Mouse (Mus musculus): ENCODE measurements around the gene C1rl. TPM values are rescaled to one million over a fixed set of nuclear protein-coding genes. Genes with fewer than 3 reads are reported as not detected.
"Not testable (repeated sequence)": the region's sequence is repeated elsewhere in the genome, so short reads cannot be mapped to it uniquely, and the experiment has no call there.

The C1rl gene
- total RNA-seq, 2 experiments from 2014 or later = 0.25 to 0.34 TPM

DNA sequence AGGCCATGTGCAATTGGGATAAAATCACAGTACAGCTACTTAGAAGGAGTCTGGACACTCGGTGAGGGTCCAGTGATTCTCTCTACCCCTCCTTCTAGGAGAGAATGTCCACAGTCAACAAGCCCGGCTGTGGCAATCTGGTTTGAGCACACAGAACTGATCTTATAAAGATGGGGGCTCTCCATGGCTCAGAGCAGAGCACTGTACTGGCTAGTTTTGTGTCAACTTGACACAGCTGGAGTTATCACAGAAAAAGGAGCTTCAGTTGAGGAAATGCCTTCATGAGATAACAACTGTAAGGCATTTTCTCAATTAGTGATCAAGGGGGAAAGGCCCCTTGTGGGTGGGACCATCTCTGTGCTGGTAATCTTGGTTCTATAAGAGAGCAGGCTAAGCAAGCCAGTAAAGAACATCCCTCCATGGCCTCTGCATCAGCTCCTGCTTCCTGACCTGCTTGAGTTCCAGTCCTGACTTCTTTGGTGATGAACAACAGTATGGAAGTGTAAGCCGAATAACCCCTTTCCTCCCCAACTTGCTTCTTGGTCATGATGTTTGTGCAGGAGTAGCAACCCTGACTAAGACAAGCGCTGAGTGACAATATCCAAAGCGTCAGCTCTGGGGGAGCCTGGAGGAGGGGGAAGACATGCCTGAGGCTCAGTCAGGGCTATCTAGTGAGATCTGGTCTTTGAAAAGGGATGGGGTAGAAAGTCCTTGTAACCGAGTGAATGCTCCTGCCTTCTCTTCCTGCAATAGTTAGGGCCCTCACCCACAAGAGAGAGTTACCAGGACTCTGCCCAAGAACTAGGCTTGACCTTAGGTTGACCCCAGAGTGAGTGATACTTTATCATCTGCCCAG, 20.9 kb upstream of the C1rl start:
- intact Hi-C loops (cut with DNase I); DNase-seq (ENCODE audit: low spot score in 2 of 2): not testable (repeated sequence)

DNA sequence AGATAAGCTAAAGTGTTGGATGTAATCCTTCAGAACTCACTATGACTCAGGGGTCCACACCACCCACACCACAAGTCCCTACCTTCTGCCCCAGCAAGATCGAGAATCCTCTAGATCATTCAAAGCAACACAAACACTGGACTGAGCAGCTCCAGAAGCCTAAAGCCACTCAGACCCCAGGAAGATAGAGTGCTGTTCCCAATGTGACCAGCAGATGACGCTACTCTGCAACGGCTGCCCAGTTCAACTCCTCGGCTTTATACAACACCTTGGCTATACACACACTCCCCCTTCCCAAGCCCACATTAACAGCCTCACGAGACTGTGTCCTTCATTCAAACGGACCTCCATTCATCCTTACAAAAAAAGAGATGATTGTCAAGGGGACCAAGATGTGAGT, 20.1 kb upstream of the C1rl start:
- intact Hi-C loops (cut with DNase I) = no loop called here
- no peak for DNase-seq (ENCODE audit: low spot score in 2 of 2)

DNA sequence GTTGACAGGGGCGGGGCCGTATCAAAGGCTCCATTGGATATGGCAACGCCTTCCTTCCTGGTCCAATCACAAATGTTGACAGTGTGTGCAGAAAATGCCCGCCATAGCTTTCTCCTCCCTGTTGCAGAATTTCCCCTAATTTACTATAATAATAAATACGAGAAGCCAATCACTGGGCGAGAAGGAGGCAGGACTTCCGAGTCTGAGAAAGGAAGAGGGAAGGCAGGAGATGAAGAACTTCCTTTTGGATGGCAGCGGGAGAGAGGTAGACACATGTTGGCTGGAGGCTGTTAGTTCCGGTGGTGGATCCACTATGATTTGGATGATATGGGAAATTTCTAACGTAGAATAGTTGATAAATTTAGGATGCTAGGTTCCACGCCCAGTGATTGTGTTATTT, 18.3 kb upstream of the C1rl start:
- intact Hi-C loops (cut with DNase I) = no loop called here
- no peak for DNase-seq (ENCODE audit: low spot score in 2 of 2)

DNA sequence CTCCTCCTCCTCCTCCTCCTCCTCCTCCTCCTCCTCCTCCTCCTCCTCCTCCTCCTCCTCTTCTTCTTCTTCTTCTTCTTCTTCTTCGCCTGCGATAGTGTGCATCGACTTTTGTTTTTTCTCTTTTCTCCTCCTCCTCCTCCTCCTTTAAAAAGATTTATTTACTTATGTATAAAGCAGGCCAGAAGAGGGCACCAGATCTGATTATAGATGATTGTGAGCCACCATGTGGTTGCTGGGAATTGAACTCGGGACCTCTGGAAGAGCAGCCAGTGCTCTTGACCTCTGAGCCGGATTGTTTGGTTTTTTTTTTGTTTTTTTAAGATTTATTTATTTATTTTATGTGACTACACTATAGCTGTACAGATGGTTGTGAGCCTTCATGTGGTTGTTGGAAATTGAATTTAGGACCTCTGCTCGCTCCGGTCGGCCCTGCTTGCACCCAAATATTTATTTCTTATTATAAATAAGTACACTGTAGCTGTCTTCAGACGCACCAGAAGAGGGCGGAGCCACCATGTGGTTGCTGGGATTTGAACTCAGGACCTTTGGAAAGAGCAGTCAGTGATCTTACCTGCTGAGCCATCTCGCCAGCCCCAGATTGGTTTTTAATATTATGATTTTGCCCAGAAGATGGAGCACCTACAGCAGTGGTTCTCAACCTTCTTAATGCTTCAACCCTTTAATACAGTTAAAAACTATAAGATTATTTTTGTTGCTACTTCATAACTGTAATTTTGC, 17.4 kb upstream of the C1rl start:
- DNase-seq (ENCODE audit: low spot score in 2 of 2); intact Hi-C loops (cut with DNase I): not testable (repeated sequence)

DNA sequence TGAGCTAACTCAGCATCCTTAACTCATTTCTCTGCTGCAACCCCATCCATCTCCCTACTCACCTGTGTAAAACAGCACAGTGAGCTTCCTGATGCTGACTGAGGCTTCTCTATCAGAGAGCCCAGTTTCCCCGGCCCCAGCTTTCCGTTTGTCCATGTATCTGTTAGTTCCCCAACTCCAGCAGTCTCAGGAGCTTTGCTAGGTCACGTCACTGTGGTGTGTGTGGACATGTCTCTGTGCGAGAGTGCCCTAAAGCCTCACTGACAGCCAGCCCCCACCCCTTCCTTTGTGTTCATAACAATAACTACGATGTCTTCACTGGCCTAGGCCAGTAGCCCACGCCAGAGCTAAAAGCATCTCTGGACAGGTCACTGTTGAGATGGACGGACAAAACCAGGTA, 16.7 kb upstream of the C1rl start:
- intact Hi-C loops (cut with DNase I) = no loop called here
- DNase-seq (ENCODE audit: low spot score in 2 of 2) = no peak

DNA sequence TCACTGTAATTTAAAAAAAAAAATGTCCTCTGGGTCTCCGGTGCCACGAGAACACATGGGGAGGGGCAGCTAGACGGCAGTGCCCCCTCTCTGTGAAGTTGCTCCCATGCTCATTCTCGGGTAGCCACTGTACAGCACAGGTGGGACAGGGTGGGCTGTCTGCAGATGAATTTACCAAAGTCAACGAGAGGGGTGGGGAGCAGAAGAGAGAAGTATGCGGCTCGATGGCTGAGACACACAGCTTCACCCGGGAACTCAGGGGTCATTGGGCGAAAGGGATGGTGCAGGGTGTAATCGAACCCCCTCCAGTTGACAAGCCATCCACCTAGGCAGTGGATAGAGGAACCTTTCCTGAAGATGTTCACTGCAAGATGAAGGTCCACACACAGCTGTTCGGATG, 16.1 kb upstream of the C1rl start:
- intact Hi-C loops (cut with DNase I) = no loop called here
- DNase-seq (ENCODE audit: low spot score in 2 of 2) = no peak

DNA sequence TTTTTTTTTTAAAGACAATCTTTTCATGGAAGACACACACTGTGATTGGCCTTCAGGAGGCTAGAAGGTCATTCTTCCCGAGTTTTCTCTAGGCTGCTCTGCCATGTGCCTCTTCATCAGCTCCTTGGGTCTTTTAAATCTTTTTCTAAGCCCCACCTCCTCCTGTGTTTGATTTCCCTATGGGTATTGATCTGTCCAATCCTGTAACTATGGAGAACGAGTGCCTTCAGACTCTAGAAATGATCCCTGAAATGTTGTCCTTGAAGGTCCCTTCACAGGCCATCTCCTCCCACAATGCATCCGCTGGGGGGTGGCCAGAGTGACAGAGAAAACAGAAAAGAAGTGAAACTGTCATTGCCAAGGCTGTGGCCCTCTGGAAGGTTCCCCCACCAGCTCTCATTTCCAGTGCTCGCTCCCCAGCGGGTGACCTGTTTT, 15.7 kb upstream of the C1rl start:
- intact Hi-C loops (cut with DNase I) = no loop called here

DNA sequence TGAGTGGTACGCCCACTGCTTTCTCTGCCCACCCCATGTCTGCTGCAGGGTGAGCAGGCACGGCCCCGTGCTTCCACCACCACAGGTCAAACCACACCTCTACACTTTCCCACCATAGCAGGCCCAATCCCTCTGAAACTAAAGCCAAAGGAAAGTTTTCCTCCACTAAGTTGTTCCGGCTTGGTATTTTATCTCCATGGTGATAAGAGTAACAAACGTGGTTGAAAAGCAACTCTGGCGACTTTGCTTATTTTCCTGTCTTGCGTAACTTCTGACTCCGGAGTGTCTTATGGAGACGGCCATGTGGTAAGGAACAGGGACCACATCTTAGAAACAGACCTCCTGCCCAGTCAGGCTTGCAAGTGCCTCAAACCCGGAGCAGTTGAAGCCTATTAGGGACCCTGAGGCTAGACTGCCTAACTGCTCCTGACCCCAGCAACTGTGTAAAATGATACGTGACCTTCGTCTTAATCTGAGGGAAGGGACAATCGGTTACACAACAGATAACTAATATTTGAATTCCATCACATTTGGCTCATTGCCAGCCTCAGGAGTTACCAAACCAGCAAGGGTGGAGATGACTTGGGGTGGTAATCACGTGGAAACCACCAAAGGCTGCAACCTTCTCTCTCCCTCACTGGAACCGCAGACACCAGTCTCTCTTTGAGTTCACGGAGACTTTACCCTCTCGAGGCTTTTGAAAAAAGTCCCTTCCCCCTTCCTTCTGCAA, 14.8 kb upstream of the C1rl start:
- no peak for DNase-seq (ENCODE audit: low spot score in 2 of 2)
- intact Hi-C loops (cut with DNase I) = no loop called here

More for the DNA sequence above, 15.7 kb upstream of the C1rl start:
- no peak for DNase-seq (ENCODE audit: low spot score in 2 of 2)

DNA sequence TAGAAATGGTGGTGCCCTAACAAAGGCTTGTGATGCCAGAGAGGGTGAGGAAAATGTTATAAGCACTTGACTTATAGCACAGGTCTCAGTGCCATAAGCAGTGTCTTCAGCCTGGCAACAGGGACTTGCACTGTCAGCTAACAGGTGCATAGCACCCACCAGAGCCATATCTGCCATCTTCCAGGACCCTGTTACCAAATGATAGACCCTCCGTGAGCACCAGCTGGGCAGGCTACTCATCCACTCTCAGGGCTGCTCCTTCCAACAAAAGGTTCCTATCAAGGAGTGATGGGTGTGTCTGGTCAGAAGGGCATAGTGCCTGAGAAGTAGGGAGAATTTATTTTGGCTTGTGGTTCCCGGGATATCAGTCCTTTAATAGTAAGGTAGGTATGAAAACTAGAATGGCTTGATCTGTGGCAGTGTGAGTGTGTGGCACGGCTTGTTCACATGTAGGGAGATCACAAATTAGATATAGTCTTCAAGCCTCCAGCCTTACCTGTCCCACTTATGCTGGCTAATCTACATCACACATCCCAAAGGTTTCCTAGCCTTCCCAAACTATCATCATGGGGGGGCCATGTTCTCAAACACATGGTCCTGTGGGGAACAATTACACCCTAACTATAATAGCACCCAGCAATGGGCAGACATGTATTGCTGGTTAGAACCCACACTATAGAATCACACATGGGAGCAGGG, 13.9 kb upstream of the C1rl start:
- intact Hi-C loops (cut with DNase I) = no loop called here
- DNase-seq (ENCODE audit: low spot score in 2 of 2) = no peak

DNA sequence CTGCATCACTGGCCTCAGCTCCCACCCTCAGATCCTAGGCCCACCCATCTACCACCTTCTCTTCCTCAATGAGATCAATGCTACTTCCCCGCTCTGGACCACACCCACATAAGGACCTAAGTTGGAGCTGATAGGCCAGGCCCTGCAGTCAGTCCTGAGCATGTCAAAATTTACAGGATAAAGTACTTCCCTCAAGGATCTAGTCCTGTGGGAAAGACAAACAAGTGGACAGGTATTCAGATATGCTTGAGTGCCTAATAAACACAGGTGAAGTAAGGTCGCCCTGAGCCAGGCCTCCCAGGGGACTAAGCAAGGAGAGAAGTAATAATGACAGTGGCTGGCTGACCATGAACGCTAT, 13.4 kb upstream of the C1rl start:
- intact Hi-C loops (cut with DNase I) = no loop called here
- DNase-seq (ENCODE audit: low spot score in 2 of 2) = no peak

DNA sequence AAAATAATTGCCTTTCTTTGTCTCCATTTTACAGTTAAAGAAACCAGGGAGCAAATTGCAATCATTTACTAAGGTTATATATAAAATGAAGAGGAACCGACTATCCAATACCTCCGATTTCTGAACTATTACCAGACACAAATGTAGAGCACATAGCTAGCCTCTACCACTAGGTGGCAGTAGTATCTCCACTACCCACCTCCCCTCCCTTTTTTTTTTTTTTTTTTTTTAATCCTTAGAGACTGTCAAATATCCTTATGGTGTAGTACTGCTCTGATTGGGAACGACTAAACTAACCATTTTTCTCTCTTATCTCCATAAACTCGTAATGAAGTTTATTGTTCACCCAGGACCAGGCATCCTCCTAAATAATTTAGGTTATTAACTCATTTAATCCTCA, 12.6 kb upstream of the C1rl start:
- DNase-seq (ENCODE audit: low spot score in 2 of 2) = no peak
- intact Hi-C loops (cut with DNase I) = loop anchor here (5.0 kb wide), 1 partner anchor 62 kb away; the partner anchor contains the start of gene C1s1

DNA sequence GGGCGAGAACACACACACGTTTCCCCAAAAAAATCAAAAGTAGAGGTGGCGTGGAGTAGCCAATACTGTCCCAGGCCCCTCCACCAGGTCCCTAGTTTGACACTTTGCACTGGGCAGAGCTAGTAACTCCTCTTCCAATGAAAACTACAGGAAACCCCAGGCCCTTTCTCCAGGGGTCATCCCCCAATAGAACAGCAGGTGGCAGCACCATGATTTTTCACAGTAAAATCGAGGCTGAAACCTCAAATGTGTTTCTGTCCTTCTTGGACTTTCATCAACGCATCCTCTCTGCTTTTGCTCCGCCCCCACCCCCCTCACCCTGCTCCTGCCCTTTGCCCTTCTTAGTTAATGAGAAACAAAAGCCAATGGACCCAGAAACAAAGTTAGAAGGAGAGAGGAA, 11.3 kb upstream of the C1rl start:
- intact Hi-C loops (cut with DNase I) = loop anchor here (5.0 kb wide), 1 partner anchor 61 kb away; the partner anchor contains the start of gene C1s1

DNA sequence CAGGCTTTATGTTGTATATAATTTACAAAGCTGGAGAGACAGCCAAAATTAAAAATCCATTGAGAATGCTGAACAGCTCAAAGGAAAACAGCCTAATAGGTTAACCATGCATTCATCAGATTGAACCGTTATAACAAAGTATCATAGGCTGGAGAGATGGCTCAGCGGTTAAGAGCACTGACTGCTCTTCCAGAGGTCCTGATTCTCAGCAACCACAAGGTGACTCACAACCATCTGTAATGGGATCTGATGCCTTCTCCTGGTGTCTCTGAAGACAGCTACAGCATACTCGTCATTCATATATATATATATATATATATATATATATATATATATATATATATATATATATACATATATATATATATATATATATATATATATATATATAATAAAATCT, 9.1 kb upstream of the C1rl start:
- DNase-seq (ENCODE audit: low spot score in 2 of 2) = not testable (repeated sequence)
- intact Hi-C loops (cut with DNase I) = loop anchor here (5.0 kb wide), 1 partner anchor 58 kb away; the partner anchor contains the start of gene C1s1

More for the DNA sequence above, 11.3 kb upstream of the C1rl start:
- no peak for DNase-seq (ENCODE audit: low spot score in 2 of 2)

DNA sequence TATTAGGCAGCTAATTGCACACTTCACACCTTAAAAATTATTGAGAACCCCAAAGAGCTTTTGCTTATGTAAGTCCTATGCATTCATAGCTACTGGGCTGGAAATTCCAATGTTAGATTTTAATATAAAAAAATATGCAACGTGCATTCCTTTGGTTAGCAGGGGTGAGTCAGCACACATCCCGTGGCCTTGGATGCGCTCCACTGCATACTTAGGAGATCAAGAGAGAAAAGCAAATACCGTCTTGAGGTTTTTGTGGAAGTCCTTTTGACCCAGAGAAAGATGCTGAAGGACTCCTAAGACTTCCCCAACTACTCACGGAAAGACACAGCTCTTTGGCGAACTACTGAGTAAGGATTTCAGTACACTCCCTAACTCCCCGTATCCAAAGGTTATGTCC, 8.1 kb upstream of the C1rl start:
- no peak for DNase-seq (ENCODE audit: low spot score in 2 of 2)
- intact Hi-C loops (cut with DNase I) = loop anchor here (5.0 kb wide), 1 partner anchor 57 kb away; the partner anchor contains the start of gene C1s1

DNA sequence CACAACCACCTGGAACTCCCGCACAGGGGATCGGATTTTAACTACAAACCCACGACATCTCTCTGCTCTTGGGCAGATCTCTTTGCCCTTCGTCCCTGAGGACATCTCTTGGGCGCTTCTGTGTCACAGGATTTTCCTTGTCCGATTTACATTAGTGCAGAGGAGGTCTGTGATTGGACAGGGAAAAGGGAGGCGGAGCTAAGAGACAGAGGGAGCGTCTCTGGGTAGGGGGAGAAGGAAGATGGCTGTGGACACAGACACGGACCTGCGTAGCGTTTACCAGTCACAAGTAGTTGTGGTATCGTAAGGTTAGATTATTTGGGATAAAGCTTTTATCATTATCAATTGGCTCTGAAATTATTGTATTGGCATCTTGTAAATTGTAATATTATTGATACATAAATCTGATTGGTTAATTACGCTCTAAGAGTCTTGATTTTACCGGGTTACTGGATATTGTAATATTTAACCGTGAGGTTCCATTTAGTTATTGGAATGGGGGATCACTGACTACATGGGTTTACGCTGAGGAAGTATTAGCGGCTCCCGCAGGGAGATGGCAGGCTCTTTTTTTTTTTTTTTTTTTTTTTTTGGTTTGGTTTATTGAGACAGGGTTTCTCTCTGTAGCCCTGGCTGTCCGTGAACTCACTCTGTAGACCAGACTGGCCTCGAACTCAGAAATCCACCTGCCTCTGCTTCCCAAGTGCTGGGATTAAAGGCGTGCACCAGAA, 7.3 kb upstream of the C1rl start:
- no peak for DNase-seq (ENCODE audit: low spot score in 2 of 2)
- intact Hi-C loops (cut with DNase I) = no loop called here

DNA sequence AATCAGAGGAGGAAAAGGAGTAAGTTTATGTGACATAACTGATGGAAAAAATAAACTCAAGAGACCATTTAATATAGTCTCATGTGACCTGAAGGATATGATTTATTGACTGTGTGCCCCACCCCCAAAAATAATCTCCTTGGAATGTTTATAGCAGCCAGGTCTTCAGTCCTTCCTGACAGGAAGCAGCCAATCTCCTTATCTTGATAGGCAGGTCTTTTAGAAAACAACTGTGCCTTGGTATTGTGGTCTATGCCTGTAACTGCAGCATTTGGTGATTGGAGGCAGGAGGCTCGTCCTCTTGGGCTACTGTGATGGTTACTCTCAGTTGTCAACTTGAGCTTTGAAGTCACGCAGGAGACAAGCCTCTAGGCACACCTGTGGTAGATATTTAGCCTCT, 5.4 kb upstream of the C1rl start:
- DNase-seq (ENCODE audit: low spot score in 2 of 2) = no peak
- intact Hi-C loops (cut with DNase I) = no loop called here

DNA sequence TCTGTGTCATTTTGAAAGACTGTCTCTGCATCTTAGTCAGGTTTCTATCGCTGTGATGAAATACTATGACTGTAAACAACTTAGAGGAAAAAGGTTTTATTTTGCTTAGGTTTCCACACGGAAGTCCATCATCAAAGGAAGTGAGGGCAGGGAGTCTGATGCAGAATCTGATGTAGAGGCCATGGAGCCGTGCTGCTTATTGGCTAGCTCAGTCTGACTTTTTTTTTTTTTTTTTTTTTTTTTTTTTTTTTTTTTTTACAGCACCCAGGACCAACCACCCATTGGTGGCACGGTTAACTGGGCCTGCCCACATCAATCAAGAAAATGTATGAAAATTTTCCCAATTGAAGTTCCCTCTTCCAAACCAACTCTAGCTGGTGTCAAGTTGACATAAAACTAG, 4.0 kb upstream of the C1rl start:
- DNase-seq (ENCODE audit: low spot score in 2 of 2) = no peak
- intact Hi-C loops (cut with DNase I) = no loop called here

DNA sequence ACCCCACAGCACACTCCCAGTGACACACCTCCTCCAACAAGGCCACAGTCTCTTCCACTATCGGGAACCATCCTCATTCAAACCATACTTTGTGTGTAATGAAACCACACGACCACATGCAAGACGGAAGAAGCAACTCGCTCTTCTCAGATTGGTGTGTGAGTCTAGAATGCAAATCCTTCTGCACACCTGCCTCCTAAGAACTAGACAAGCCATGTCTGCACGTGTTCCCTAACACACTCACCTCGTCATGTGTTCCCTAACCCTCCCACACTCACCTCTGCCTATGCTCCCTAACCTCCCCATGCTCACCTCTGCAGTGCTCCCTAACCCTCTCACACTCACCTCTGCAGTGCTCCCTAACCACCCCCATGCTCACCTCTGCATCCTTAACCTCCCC, 1.5 kb upstream of the C1rl start:
- no peak for DNase-seq (ENCODE audit: low spot score in 2 of 2)
- intact Hi-C loops (cut with DNase I) = no loop called here

DNA sequence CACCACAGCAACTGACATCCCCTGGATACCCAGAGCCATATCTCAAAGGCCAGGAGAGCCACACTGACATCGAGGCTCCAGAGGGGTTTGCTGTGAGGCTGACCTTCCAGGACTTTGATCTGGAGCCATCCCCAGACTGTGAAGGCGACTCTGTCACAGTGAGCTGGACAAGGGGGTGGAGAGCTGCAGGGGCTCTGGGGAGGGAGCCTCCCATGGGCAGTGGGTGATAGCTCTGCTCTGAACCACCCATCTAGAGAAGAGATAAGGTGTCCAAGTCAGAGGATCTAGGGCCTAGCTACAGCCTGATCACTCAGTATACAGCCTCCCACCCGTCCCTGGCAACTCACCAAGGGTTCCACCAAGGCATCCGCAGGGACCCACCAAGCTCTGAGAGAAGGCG, 973 bp downstream of the C1rl start:
- intact Hi-C loops (cut with DNase I) = no loop called here
- no peak for DNase-seq (ENCODE audit: low spot score in 2 of 2)
